Mouse (Mus musculus) inflammation-experienced regulatory T-cells, adult 6 months (primary cell): ENCODE measurements around the gene Zbtb7a. TPM values are rescaled to one million over a fixed set of nuclear protein-coding genes. Genes with fewer than 3 reads are reported as not detected.

Experiments
- ATAC-seq: one replicate; pipeline ENCODE4 v1.8.0; 2017
- polyA plus RNA-seq, 3 experiments: library from polyadenylated mRNA; unstranded; fragments of 100-300 nt; shearing (Covaris generic); gene quantifications; one replicate each; pipeline ENCODE4 v1.2.1; 2017

The Zbtb7a gene
- polyA plus RNA-seq, 3 experiments from 2014 or later: 8.5 to 10.8 (median 9.3) TPM

GRCm38 (mm10) chr10:81192270-81192967 lies 57.4 kb downstream of the Zbtb7a start:
- peak; percentile 74 for ATAC-seq

DNA sequence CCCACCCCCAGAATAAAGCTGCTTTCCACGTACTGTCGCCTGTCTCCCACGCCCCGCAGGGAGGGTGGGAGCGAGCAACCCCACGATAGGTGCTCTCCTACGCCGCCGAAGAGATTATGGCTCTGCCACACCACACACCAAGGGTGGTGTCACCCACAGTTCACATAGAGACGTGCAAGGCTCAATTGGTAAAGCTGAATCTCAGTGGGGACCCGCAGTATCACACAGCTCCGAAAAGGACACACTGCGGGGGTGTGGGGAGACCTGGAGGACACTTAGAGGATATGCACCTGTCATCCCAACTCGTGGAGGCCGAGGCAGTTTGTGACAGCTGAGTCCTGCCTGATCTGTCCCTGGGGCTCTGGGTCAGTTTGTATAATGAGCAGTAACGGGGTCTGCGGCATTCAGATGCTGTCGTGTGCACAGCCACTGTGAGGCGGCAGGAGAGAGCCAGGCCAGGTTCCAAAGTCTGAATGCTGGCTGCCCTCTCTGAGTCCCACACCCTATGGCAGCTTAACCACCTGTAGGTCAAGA lies 58.0 kb downstream of the Zbtb7a start:
- peak; percentile 4 for ATAC-seq

- ATAC-seq: peak; percentile 42
These were observed 59.2 kb downstream of the Zbtb7a start for GRCm38 (mm10) chr10:81193991-81194774.

DNA sequence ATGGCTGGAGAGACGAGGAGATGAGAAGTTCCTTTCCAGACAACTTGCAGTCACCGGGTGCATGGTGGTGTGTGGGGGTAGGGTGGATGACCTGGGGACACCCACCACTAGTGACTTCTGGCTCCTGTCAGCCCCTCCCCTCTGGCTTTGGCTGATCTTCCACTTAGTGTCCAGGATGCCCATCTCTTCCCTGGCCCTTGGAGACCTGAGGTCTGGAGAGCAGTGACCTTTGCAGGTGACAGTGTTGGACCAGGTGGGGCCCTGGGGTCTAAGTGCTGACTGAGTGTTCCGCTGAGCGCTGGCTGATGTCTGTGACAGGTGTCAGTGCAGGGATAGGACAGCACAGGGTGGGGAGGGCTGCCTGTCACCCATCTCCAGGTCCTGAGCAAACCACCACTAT lies 60.3 kb downstream of the Zbtb7a start:
- ATAC-seq: no peak

DNA sequence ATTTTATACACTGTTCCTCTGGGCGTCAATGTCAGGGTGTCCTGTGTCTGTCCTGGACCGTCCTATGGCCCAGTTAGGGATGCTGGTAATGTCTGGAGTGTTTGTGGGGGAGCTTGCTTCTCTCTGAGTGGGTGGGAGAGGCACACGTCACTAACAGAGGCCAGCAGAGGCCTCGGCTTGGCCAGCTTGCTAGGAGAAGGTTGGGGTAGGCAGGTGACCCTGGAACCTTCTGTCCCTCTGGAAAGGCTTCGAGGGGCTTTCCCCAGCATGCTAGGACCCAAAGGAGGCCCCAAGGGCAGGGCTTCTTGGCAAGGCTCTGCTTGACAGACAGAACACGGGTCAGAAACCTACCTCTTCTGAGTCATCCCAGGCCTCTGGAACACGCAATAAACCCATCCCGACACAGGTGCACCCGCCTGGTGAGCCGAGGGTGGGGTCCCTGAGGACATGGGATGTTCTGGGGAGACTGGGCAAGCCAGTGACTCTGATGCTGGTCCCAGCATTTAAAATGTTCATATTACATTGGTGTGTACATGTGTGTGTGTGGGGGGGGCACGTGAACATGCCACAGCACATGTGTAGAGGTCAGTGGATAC lies 61.5 kb downstream of the Zbtb7a start:
- no peak for ATAC-seq

GRCm38 (mm10) chr10:81197305-81197704 lies 62.3 kb downstream of the Zbtb7a start:
- no peak for ATAC-seq

DNA sequence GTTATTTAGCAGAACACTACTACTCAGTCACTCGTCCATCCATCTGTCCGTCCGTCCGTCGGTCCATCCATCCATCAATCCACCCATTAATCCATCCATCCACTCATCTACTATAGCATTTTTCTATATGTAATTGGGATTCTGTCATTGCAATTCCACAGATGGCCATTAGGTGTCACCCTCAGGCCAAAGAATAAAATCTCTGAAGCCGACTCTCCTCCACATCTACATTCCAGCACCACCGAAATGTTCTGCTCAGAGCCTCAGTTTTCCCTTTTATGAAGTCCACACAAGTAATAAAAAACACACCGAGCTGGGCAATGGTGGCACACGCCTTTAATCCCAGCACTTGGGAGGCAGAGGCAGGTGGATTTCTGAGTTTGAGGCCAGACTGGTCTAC lies 63.2 kb downstream of the Zbtb7a start:
- no peak for ATAC-seq

DNA sequence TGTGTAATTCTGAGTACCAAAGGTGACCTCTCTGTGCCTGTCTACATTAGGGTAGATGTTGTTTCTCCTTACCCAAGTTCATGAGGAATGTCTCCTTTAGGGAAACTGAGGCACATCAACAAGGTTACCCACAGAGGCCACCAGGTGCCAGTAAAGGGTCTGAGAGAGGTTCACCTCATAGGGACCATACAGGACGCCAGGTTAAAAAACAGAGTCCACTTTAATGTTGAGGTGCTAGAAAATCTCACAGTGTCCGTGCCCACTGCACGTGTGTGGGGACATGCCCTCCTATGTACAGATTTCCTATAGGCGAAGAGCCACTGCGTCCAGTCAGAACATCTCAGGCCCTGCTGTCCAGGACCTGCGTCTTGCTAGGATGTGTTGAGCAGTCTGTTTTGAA lies 64.0 kb downstream of the Zbtb7a start:
- no peak for ATAC-seq

DNA sequence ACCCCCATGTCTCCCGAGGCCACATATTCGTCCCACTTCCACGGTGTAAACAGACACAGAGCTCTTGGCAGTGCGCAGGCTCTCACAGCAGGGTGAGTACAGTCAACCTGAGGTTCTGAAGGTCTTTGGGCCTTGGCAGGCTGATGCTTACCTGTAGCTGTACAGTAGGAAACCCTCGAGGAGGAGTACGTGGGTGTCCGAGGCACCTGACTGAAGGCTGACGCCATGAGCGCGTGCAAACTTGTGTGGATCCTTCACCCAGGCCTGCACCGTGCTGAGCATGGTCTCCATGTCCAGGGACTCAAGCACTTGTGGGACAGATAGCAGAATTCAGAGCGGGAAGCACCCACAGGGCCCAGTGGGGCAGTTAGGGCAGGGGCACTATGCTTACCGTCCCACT lies 65.1 kb downstream of the Zbtb7a start:
- no peak for ATAC-seq

GRCm38 (mm10) chr10:81200605-81201287 lies 65.7 kb downstream of the Zbtb7a start:
- ATAC-seq: no peak

DNA sequence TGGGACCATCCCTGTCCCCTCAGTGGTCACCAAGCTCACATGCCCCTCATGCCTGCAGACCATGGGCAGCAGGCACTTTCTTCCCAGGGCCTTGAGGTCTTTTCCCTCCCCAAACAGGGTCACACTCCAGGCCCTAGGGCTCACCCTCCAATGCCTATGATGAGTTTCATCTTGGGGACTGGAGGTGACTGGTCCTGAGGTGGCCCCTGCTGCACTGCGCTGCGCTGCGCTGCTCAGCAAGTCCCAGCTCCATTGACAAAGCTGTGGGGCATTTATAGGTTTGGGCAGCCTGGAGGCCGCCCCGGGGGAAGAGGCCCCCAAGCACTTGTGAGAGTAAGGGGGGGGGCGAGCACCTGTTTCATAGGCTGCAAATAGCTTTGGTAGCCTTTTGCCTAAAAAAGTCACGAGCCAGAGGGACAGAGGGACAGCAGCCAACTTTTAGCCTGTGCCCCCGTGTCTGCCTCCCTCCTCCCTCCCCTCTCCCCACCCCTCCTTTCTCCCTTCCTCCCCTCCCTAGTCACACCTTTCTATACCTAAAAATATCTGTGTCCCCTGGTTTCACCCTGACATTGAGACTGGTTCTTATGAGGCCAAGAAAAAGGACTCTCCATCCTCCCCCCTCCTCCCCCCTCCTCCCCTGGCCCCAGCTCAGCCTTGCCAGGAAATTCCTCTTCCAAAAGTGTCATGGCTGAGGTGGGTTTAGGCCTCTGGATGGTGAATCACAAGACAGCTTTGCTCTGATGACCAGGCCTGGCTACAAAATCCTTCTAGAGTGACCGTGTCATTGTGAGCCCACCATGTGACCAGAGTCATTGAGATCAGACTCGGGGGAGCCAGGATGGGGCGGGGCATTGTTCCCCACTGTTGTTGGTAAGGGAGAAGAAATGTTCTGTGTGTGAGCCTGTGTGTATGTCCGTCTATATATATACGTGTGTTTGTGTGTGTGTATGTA lies 67.1 kb downstream of the Zbtb7a start, which contains the start of gene Nmrk2:
Nmrk2 (minus strand) TSS at position 245 of the 952 bp plus-strand sequence.
- ATAC-seq: no peak

Other genes with a start within 250 kb of the Zbtb7a start
- 100 to 1,000 TPM; 207 to 260 (median 248) TPM for gene Timm13, start 234.3 kb upstream of the Zbtb7a start, polyA plus RNA-seq
- gene Lmnb2, start 217.0 kb upstream of the Zbtb7a start, polyA plus RNA-seq: 1 to 10 TPM; 2.4 to 4.5 (median 3.5) TPM
- gene Gadd45b, start 205.1 kb upstream of the Zbtb7a start, polyA plus RNA-seq: 10 to 100 TPM; 26.4 to 51.5 (median 39.3) TPM
- gene Gng7, start 120.3 kb upstream of the Zbtb7a start, polyA plus RNA-seq: not detected
- gene Diras1, start 109.6 kb upstream of the Zbtb7a start, polyA plus RNA-seq: not detected
- gene Slc39a3, start 97.8 kb upstream of the Zbtb7a start, polyA plus RNA-seq: 1 to 10 TPM; 2.4 to 5.0 (median 2.7) TPM
- 10 to 100 TPM; 66.4 to 86.5 (median 71.0) TPM for gene Sgta, start 75.0 kb upstream of the Zbtb7a start, polyA plus RNA-seq
- 1 to 10 TPM; 1.9 to 2.7 (median 2.5) TPM for gene Thop1, start 65.2 kb upstream of the Zbtb7a start, polyA plus RNA-seq
- gene Creb3l3, start 36.3 kb upstream of the Zbtb7a start, polyA plus RNA-seq: not detected
- 10 to 100 TPM; 22.1 to 27.1 (median 23.3) TPM for gene Map2k2, start 29.3 kb upstream of the Zbtb7a start, polyA plus RNA-seq
- 10 to 100 TPM; 15.4 to 21.5 (median 17.1) TPM for gene Pias4, start 32.7 kb downstream of the Zbtb7a start, polyA plus RNA-seq
- gene Eef2, start 41.4 kb downstream of the Zbtb7a start, polyA plus RNA-seq: 1,000 to 10,000 TPM in 1 of 3 experiments, 100 to 1,000 TPM in 2; 925 to 1,158 (median 972) TPM
- gene Dapk3, start 47.8 kb downstream of the Zbtb7a start, polyA plus RNA-seq: 1 to 10 TPM; 3.1 to 5.4 (median 3.6) TPM
- not detected for gene 4930442H23Rik, start 48.6 kb downstream of the Zbtb7a start, polyA plus RNA-seq
- gene Nmrk2, start 66.8 kb downstream of the Zbtb7a start, polyA plus RNA-seq: under 1 TPM in 2 of 3 experiments, not detected in 1; 0.17 to 0.28 TPM
- 10 to 100 TPM in 1 of 3 experiments, 1 to 10 TPM in 2; 4.8 to 12.6 (median 5.1) TPM for gene Atcay, start 95.6 kb downstream of the Zbtb7a start, polyA plus RNA-seq
- gene Zfr2, start 97.9 kb downstream of the Zbtb7a start, polyA plus RNA-seq: 1 to 10 TPM in 1 of 3 experiments, under 1 TPM in 2; 0.20 to 1.0 (median 0.37) TPM
- 10 to 100 TPM; 30.1 to 68.1 (median 64.4) TPM for gene Matk, start 117.7 kb downstream of the Zbtb7a start, polyA plus RNA-seq
- 100 to 1,000 TPM; 111 to 148 (median 127) TPM for gene Mrpl54, start 131.7 kb downstream of the Zbtb7a start, polyA plus RNA-seq
- 10 to 100 TPM in 2 of 3 experiments, 1 to 10 TPM in 1; 9.9 to 12.4 (median 12.3) TPM for gene Apba3, start 131.7 kb downstream of the Zbtb7a start, polyA plus RNA-seq
- 1 to 10 TPM; 1.7 to 3.2 (median 1.9) TPM for gene Tjp3, start 156.4 kb downstream of the Zbtb7a start, polyA plus RNA-seq
- gene Pip5k1c, start 157.7 kb downstream of the Zbtb7a start, polyA plus RNA-seq: 10 to 100 TPM; 10.7 to 15.9 (median 14.4) TPM
- 1 to 10 TPM; 2.9 to 6.5 (median 4.1) TPM for gene Cactin, start 185.9 kb downstream of the Zbtb7a start, polyA plus RNA-seq
- 10 to 100 TPM in 2 of 3 experiments, 1 to 10 TPM in 1; 10.0 to 21.7 (median 17.0) TPM for gene Tbxa2r, start 193.5 kb downstream of the Zbtb7a start, polyA plus RNA-seq
- gene Gipc3, start 208.0 kb downstream of the Zbtb7a start, polyA plus RNA-seq: under 1 TPM in 1 of 3 experiments, not detected in 2; 0.12 TPM
- 10 to 100 TPM; 17.1 to 20.4 (median 17.8) TPM for gene Hmg20b, start 215.3 kb downstream of the Zbtb7a start, polyA plus RNA-seq
- 1 to 10 TPM; 1.6 to 2.1 (median 1.9) TPM for gene Mfsd12, start 222.3 kb downstream of the Zbtb7a start, polyA plus RNA-seq
- gene 4930404N11Rik, start 230.6 kb downstream of the Zbtb7a start, polyA plus RNA-seq: 1 to 10 TPM in 1 of 3 experiments, under 1 TPM in 2; 0.26 to 1.7 (median 0.96) TPM
- 10 to 100 TPM; 10.7 to 27.1 (median 13.4) TPM for gene Fzr1, start 243.3 kb downstream of the Zbtb7a start, polyA plus RNA-seq
- gene Dohh, start 249.2 kb downstream of the Zbtb7a start, polyA plus RNA-seq: 10 to 100 TPM in 2 of 3 experiments, 1 to 10 TPM in 1; 9.2 to 17.9 (median 10.9) TPM
- 1 to 10 TPM in 2 of 3 experiments, under 1 TPM in 1; 0.60 to 1.9 (median 1.1) TPM for gene Gm48551, start 249.2 kb downstream of the Zbtb7a start, polyA plus RNA-seq